Mouse (Mus musculus) neural tube, embryonic 13.5 days (tissue): ENCODE data around the gene Copz2. TPM values are rescaled to one million over a fixed set of nuclear protein-coding genes. Genes with fewer than 3 reads are reported as not detected.

Experiments used
- ATAC-seq: fragments of 200-750 bp; cut with Nextera tagmentation; 2 replicates; pipeline ENCODE4 v1.8.0; 2017; ENCODE audit warnings: low read depth, mild to moderate bottlenecking, moderate TSS enrichment, moderate library complexity
- H3K27ac ChIP-seq: fragments of 300-500 bp; sonication (generic); replicated peaks from 2 replicates; pipeline ENCODE4 v1.5.1; 2015; ENCODE audit warnings: moderate library complexity, mild to moderate bottlenecking, inconsistent platforms
- H3K27me3 ChIP-seq: fragments of 300-500 bp; sonication (generic); 2 replicates; pipeline ENCODE4 v1.6.1; 2015; ENCODE audit warnings: mild to moderate bottlenecking, inconsistent platforms
- H3K36me3 ChIP-seq: fragments of 300-500 bp; sonication (generic); 2 replicates; pipeline ENCODE4 v1.6.1; 2015; ENCODE audit warnings: mild to moderate bottlenecking, inconsistent platforms
- H3K4me1 ChIP-seq: fragments of 300-500 bp; sonication (generic); replicated peaks from 2 replicates; pipeline ENCODE4 v1.6.1; 2015; ENCODE audit warnings: inconsistent platforms
- H3K4me2 ChIP-seq: fragments of 300-500 bp; sonication (generic); 2 replicates; pipeline ENCODE4 v1.6.1; 2015; ENCODE audit warnings: inconsistent platforms, mild to moderate bottlenecking, moderate library complexity
- H3K4me3 ChIP-seq: fragments of 300-500 bp; sonication (generic); 2 replicates; pipeline ENCODE4 v1.5.1; 2015; ENCODE audit warnings: mild to moderate bottlenecking, inconsistent platforms
- H3K9ac ChIP-seq: fragments of 300-500 bp; sonication (generic); 2 replicates; pipeline ENCODE4 v1.6.1; 2015; ENCODE audit warnings: moderate library complexity, mild to moderate bottlenecking, inconsistent platforms
- H3K9me3 ChIP-seq: fragments of 300-500 bp; sonication (generic); 2 replicates; pipeline ENCODE4 v1.6.1; 2016; ENCODE audit warnings: inconsistent platforms
- WGBS: fragments of 180-500 bp; shearing (Covaris S2); methylation state at CpG from one replicate; pipeline ENCODE4 v1.1.7; 2015; 5-methylcytosine and 5-hydroxymethylcytosine counted together
- polyA plus RNA-seq: library from polyadenylated mRNA; unstranded; fragments of >200 nt; fragmentation: Nextera tagmentation; extraction: Ambion mirVana; gene quantifications from 2 replicates; pipeline ENCODE4 v1.2.1, GENCODE M21; 2015

The Copz2 gene
- polyA plus RNA-seq, 1 experiment from 2014 or later: 36.6 TPM

- peak overlapping the region; percentile 90 for H3K4me3 ChIP-seq
- WGBS: 22% methylated on average over 13 of the region's 13 CpGs
- no peaks in the 10 kb centered on the region for H3K27me3 ChIP-seq
- peaks cover 39% of the 10 kb centered on the region for H3K4me1 ChIP-seq
- peaks cover 18% of the 10 kb centered on the region for H3K36me3 ChIP-seq
- no peaks in the 10 kb centered on the region for H3K9me3 ChIP-seq
- H3K4me2 ChIP-seq: peak overlapping the region; percentile 61
- no peak for ATAC-seq
- H3K9ac ChIP-seq: peak overlapping the region; percentile 75
- H3K27ac ChIP-seq: peak overlapping the region; percentile 93
These were observed 19.0 kb upstream of the Copz2 start for GRCm38 (mm10) chr11:96830539-96831216.

GRCm38 (mm10) chr11:96831516-96831915 is 18.2 kb upstream of the Copz2 start:
- Histone ChIP-seq H3K27ac (no peak overlapping the region), H3K9me3 (no peaks in the 10 kb centered on the region), H3K4me2 (no peak overlapping the region), H3K27me3 (no peaks in the 10 kb centered on the region), H3K4me3 (no peak overlapping the region), H3K36me3 (peaks cover 11% of the 10 kb centered on the region), H3K4me1 (peaks cover 31% of the 10 kb centered on the region), H3K9ac (no peak overlapping the region)
- WGBS: 79% methylated on average over 4 of the region's 4 CpGs
- ATAC-seq: no peak

- WGBS: 89% methylated on average over 3 of the region's 3 CpGs
- Histone ChIP-seq H3K27ac (no peak overlapping the region), H3K9ac (no peak overlapping the region), H3K27me3 (no peaks in the 10 kb centered on the region), H3K4me3 (no peak overlapping the region), H3K9me3 (no peaks in the 10 kb centered on the region), H3K36me3 (peaks cover 3% of the 10 kb centered on the region; the same call in 1 of the 2 replicates), H3K4me2 (no peak overlapping the region), H3K4me1 (peaks cover 20% of the 10 kb centered on the region)
- ATAC-seq: no peak
These were observed 17.1 kb upstream of the Copz2 start for GRCm38 (mm10) chr11:96832541-96832940.

- H3K9me3 ChIP-seq: no peaks in the 10 kb centered on the region
- no peaks in the 10 kb centered on the region for H3K27me3 ChIP-seq
- H3K4me1 ChIP-seq: peaks cover 16% of the 10 kb centered on the region
- no peak for ATAC-seq
- no peak overlapping the region for H3K9ac ChIP-seq
- H3K36me3 ChIP-seq: no peaks in the 10 kb centered on the region
- whole genome bisulfite sequencing: 72% methylated on average over 2 of the region's 2 CpGs
- H3K27ac ChIP-seq: no peak overlapping the region
- H3K4me3 ChIP-seq: no peak overlapping the region
- no peak overlapping the region for H3K4me2 ChIP-seq
These were observed 16.7 kb upstream of the Copz2 start for GRCm38 (mm10) chr11:96832973-96833372.

- Histone ChIP-seq H3K4me1 (peaks cover 6% of the 10 kb centered on the region), H3K36me3 (no peaks in the 10 kb centered on the region), H3K9ac (no peak overlapping the region), H3K27me3 (no peaks in the 10 kb centered on the region), H3K27ac (no peak overlapping the region), H3K4me3 (no peak overlapping the region), H3K9me3 (no peaks in the 10 kb centered on the region), H3K4me2 (no peak overlapping the region)
- 96% methylated on average over 1 of the region's 1 CpGs for WGBS
- ATAC-seq: no peak
These were observed 15.5 kb upstream of the Copz2 start for GRCm38 (mm10) chr11:96834127-96834526.

GRCm38 (mm10) chr11:96837298-96837697 is 12.4 kb upstream of the Copz2 start:
- WGBS: 28% methylated on average over 9 of the region's 9 CpGs

GRCm38 (mm10) chr11:96838341-96838740 is 11.3 kb upstream of the Copz2 start:
- H3K9ac ChIP-seq: no peak overlapping the region
- 67% methylated on average over 4 of the region's 4 CpGs for WGBS
- no peaks in the 10 kb centered on the region for H3K27me3 ChIP-seq
- no peaks in the 10 kb centered on the region for H3K4me1 ChIP-seq
- no peaks in the 10 kb centered on the region for H3K36me3 ChIP-seq
- no peak overlapping the region for H3K4me2 ChIP-seq
- H3K9me3 ChIP-seq: no peaks in the 10 kb centered on the region
- no peak overlapping the region for H3K27ac ChIP-seq
- no peak for ATAC-seq
- no peak overlapping the region for H3K4me3 ChIP-seq

More at GRCm38 (mm10) chr11:96837298-96837697, 12.4 kb upstream of the Copz2 start:
- ATAC-seq: no peak
- no peak overlapping the region for H3K27ac ChIP-seq
- no peaks in the 10 kb centered on the region for H3K9me3 ChIP-seq
- no peak overlapping the region for H3K9ac ChIP-seq
- H3K4me1 ChIP-seq: no peaks in the 10 kb centered on the region
- H3K4me2 ChIP-seq: no peak overlapping the region
- H3K4me3 ChIP-seq: no peak overlapping the region
- no peaks in the 10 kb centered on the region for H3K36me3 ChIP-seq
- H3K27me3 ChIP-seq: no peaks in the 10 kb centered on the region

- Histone ChIP-seq H3K9me3 (no peaks in the 10 kb centered on the region), H3K4me1 (no peaks in the 10 kb centered on the region), H3K27me3 (no peaks in the 10 kb centered on the region), H3K4me2 (no peak overlapping the region), H3K27ac (no peak overlapping the region), H3K36me3 (no peaks in the 10 kb centered on the region), H3K4me3 (no peak overlapping the region), H3K9ac (no peak overlapping the region)
- WGBS: 75% methylated on average over 7 of the region's 7 CpGs
- no peak for ATAC-seq
These were observed 10.2 kb upstream of the Copz2 start for GRCm38 (mm10) chr11:96839428-96839827.

GRCm38 (mm10) chr11:96839877-96840276 is 9.8 kb upstream of the Copz2 start:
- Histone ChIP-seq H3K9ac (no peak overlapping the region), H3K4me2 (no peak overlapping the region), H3K4me3 (no peak overlapping the region), H3K4me1 (no peaks in the 10 kb centered on the region), H3K9me3 (no peaks in the 10 kb centered on the region), H3K27me3 (no peaks in the 10 kb centered on the region), H3K27ac (no peak overlapping the region), H3K36me3 (no peaks in the 10 kb centered on the region)
- 71% methylated on average over 3 of the region's 3 CpGs for WGBS
- no peak for ATAC-seq

- H3K4me2 ChIP-seq: no peak overlapping the region
- no peaks in the 10 kb centered on the region for H3K4me1 ChIP-seq
- H3K4me3 ChIP-seq: no peak overlapping the region
- H3K9me3 ChIP-seq: no peaks in the 10 kb centered on the region
- 49% methylated on average over 8 of the region's 8 CpGs for WGBS
- peak overlapping the region; percentile 26; the same call in 1 of the 2 replicates for H3K9ac ChIP-seq
- ATAC-seq: no peak
- H3K27me3 ChIP-seq: no peaks in the 10 kb centered on the region
- H3K27ac ChIP-seq: no peak overlapping the region
- H3K36me3 ChIP-seq: no peaks in the 10 kb centered on the region
These were observed 9.4 kb upstream of the Copz2 start for GRCm38 (mm10) chr11:96840290-96840689.

GRCm38 (mm10) chr11:96843627-96844026 is 6.0 kb upstream of the Copz2 start:
- 63% methylated on average over 3 of the region's 3 CpGs for WGBS

GRCm38 (mm10) chr11:96847240-96847639 is 2.4 kb upstream of the Copz2 start:
- Histone ChIP-seq H3K27me3 (peaks cover 15% of the 10 kb centered on the region), H3K36me3 (no peaks in the 10 kb centered on the region), H3K9me3 (no peaks in the 10 kb centered on the region), H3K4me3 (no peak overlapping the region), H3K4me1 (peaks cover 17% of the 10 kb centered on the region), H3K4me2 (no peak overlapping the region), H3K9ac (no peak overlapping the region), H3K27ac (no peak overlapping the region)
- WGBS: 34% methylated on average over 3 of the region's 3 CpGs
- ATAC-seq: no peak

More at GRCm38 (mm10) chr11:96843627-96844026, 6.0 kb upstream of the Copz2 start:
- no peaks in the 10 kb centered on the region for H3K27me3 ChIP-seq
- H3K4me2 ChIP-seq: no peak overlapping the region
- H3K9me3 ChIP-seq: no peaks in the 10 kb centered on the region
- no peaks in the 10 kb centered on the region for H3K36me3 ChIP-seq
- ATAC-seq: no peak
- no peak overlapping the region for H3K27ac ChIP-seq
- H3K9ac ChIP-seq: no peak overlapping the region
- no peak overlapping the region for H3K4me3 ChIP-seq
- H3K4me1 ChIP-seq: peaks cover 5% of the 10 kb centered on the region; the same call in 1 of the 2 replicates

- no peak overlapping the region for H3K4me2 ChIP-seq
- peaks cover 15% of the 10 kb centered on the region for H3K27me3 ChIP-seq
- H3K9ac ChIP-seq: no peak overlapping the region
- H3K4me3 ChIP-seq: no peak overlapping the region
- ATAC-seq: no peak
- no peaks in the 10 kb centered on the region for H3K9me3 ChIP-seq
- no peak overlapping the region for H3K27ac ChIP-seq
- no peaks in the 10 kb centered on the region for H3K36me3 ChIP-seq
- WGBS: 54% methylated on average over 9 of the region's 9 CpGs
- H3K4me1 ChIP-seq: peaks cover 17% of the 10 kb centered on the region
These were observed 976 bp upstream of the Copz2 start for GRCm38 (mm10) chr11:96848694-96849093.
